Comparison of ENCODE assay signal across 19 mouse cellular contexts in the genomic region with DNA sequence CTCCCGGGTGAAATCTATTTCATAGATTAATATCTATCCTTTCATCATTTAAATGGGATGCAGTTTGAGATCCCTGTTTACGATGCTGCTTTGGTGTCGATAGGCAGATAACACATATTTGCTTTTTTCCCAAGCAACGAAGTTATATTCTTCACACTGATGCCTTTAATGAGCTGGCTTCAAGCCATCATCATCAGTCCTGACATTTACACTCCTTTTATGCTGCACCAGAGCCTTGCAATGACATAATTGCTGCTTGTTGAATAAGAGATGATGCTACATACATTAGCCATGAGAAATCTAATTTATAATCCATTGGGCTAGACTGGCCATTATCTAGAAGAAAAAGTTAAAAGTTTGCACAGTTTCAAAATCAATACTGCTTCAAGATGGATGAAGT.
DNase-seq lines count a peak whose midpoint lies in the region; ATAC-seq and TF ChIP-seq lines count a peak whose summit lies in the region.
"Had no signal": no experiment of that assay in that cellular context is flagged by ENCODE, and none has a peak within 500 bp of the region (broad histone marks: within the 10 kb centered on the region; RNA-seq: fewer than 3 reads in every experiment).

No protein-coding gene starts in this region.

- H3K4me1 ChIP-seq in hindbrain, postnatal 0 days (ENCODE audit: insufficient read depth, low read length), result no peaks in the 10 kb centered on the region
- no peaks in the 10 kb centered on the region for H3K4me1 ChIP-seq in hindbrain, embryonic 12.5 days
- peaks cover 9% of the 10 kb centered on the region for H3K4me1 ChIP-seq in forebrain, embryonic 15.5 days
- H3K4me1 ChIP-seq in neural tube, embryonic 15.5 days, result 0 out of 2 replicates have a peak, but pooled peaks cover 2% of the 10 kb centered on the region
- H3K4me1 ChIP-seq in kidney, embryonic 16.5 days (ENCODE audit: insufficient read depth, low read length), result no peaks in the 10 kb centered on the region
- H3K4me1 ChIP-seq: embryonic facial prominence, embryonic 13.5 days; heart, embryonic 13.5 days had no signal

- H3K4me2 ChIP-seq in hindbrain, postnatal 0 days (ENCODE audit: low read depth, low read length), result no peak overlapping the region
- H3K4me2 ChIP-seq in hindbrain, embryonic 12.5 days (replicated peaks), result no peak overlapping the region
- H3K4me2 ChIP-seq in forebrain, embryonic 15.5 days (replicated peaks), result no peak overlapping the region
- H3K4me2 ChIP-seq in neural tube, embryonic 15.5 days, result no peak overlapping the region
- no peak overlapping the region for H3K4me2 ChIP-seq in kidney, embryonic 16.5 days (replicated peaks; ENCODE audit: low read depth, low read length)
- H3K4me2 ChIP-seq: embryonic facial prominence, embryonic 13.5 days; heart, embryonic 13.5 days had no signal

- H3K4me3 ChIP-seq in hindbrain, postnatal 0 days (ENCODE audit: low read length), result no peak overlapping the region
- no peak overlapping the region for H3K4me3 ChIP-seq in hindbrain, embryonic 12.5 days
- no peak overlapping the region for H3K4me3 ChIP-seq in forebrain, embryonic 15.5 days
- no peak overlapping the region for H3K4me3 ChIP-seq in neural tube, embryonic 15.5 days (replicated peaks)
- H3K4me3 ChIP-seq in kidney, embryonic 16.5 days (ENCODE audit: low read length), result no peak overlapping the region
- H3K4me3 ChIP-seq: embryonic facial prominence, embryonic 13.5 days; heart, embryonic 13.5 days had no signal

- H3K36me3 ChIP-seq in hindbrain, postnatal 0 days (ENCODE audit: insufficient read depth, low read length), result no peaks in the 10 kb centered on the region
- no peaks in the 10 kb centered on the region for H3K36me3 ChIP-seq in hindbrain, embryonic 12.5 days
- H3K36me3 ChIP-seq in forebrain, embryonic 15.5 days, result no peaks in the 10 kb centered on the region
- H3K36me3 ChIP-seq in neural tube, embryonic 15.5 days, result no peaks in the 10 kb centered on the region
- no peaks in the 10 kb centered on the region for H3K36me3 ChIP-seq in kidney, embryonic 16.5 days (ENCODE audit: insufficient read depth, low read length)
- H3K36me3 ChIP-seq: embryonic facial prominence, embryonic 13.5 days; heart, embryonic 13.5 days had no signal

- H3K27ac ChIP-seq in hindbrain, postnatal 0 days, result no peak overlapping the region
- no peak overlapping the region for H3K27ac ChIP-seq in hindbrain, embryonic 12.5 days
- H3K27ac ChIP-seq in forebrain, embryonic 15.5 days (replicated peaks), result peak overlapping the region; percentile 52; the same call in 1 of the 2 replicates
- H3K27ac ChIP-seq in neural tube, embryonic 15.5 days (replicated peaks), result no peak overlapping the region
- no peak overlapping the region for H3K27ac ChIP-seq in kidney, embryonic 16.5 days (ENCODE audit: low read length)
- H3K27ac ChIP-seq: embryonic facial prominence, embryonic 13.5 days; heart, embryonic 13.5 days had no signal

- TF ChIP-seq CTCF in hindbrain, postnatal 0 days (IDR thresholded peaks at IDR 0.05; ENCODE audit: low read depth), result no peak
- no peak for TF ChIP-seq CTCF in brain, embryonic 14.5 days (IDR thresholded peaks at IDR 0.05; ENCODE audit: borderline replicate concordance, extremely low read depth, insufficient read depth, insufficient read length)

- no peak for ATAC-seq in hindbrain, postnatal 0 days
- ATAC-seq in hindbrain, embryonic 12.5 days (ENCODE audit: low FRiP score), result no peak
- ATAC-seq in forebrain, embryonic 15.5 days (replicated peaks), result peak; percentile 63
- ATAC-seq in neural tube, embryonic 15.5 days (ENCODE audit: low FRiP score), result 0 out of 2 replicates have a peak, but pooled peaks have one; percentile 45
- ATAC-seq in kidney, embryonic 16.5 days (ENCODE audit: low FRiP score, low TSS enrichment), result no peak
- ATAC-seq: activated CD4-positive, CD25-positive, alpha-beta regulatory T cell, adult 4 months; hindbrain, embryonic 16.5 days; Patski had no signal

- 42% methylated on average over 4 of the region's 4 CpGs for WGBS in hindbrain, postnatal 0 days
- WGBS in hindbrain, embryonic 12.5 days, result 76% methylated on average over 4 of the region's 4 CpGs
- WGBS in forebrain, embryonic 15.5 days, result 31% methylated on average over 4 of the region's 4 CpGs
- WGBS in neural tube, embryonic 15.5 days, result 37% methylated on average over 4 of the region's 4 CpGs
- 75% methylated on average over 4 of the region's 4 CpGs for WGBS in kidney, embryonic 16.5 days

- no peaks in the 10 kb centered on the region for H3K9me3 ChIP-seq in hindbrain, postnatal 0 days (ENCODE audit: low read length)
- H3K9me3 ChIP-seq in hindbrain, embryonic 12.5 days (replicated peaks), result no peaks in the 10 kb centered on the region
- no peaks in the 10 kb centered on the region for H3K9me3 ChIP-seq in forebrain, embryonic 15.5 days
- H3K9me3 ChIP-seq in neural tube, embryonic 15.5 days (replicated peaks), result no peaks in the 10 kb centered on the region
- no peaks in the 10 kb centered on the region for H3K9me3 ChIP-seq in kidney, embryonic 16.5 days (ENCODE audit: low read length)
- H3K9me3 ChIP-seq: embryonic facial prominence, embryonic 13.5 days; heart, embryonic 13.5 days had no signal

- no peak for TF ChIP-seq POLR2A in brain, embryonic 14.5 days (IDR thresholded peaks at IDR 0.05; ENCODE audit: borderline replicate concordance, extremely low read depth, insufficient read depth, insufficient read length, poor library complexity, severe bottlenecking)

- H3K9ac ChIP-seq in hindbrain, postnatal 0 days (replicated peaks; ENCODE audit: low read length), result no peak overlapping the region
- H3K9ac ChIP-seq in hindbrain, embryonic 12.5 days, result no peak overlapping the region
- H3K9ac ChIP-seq in forebrain, embryonic 15.5 days (replicated peaks), result no peak overlapping the region
- no peak overlapping the region for H3K9ac ChIP-seq in neural tube, embryonic 15.5 days (replicated peaks)
- no peak overlapping the region for H3K9ac ChIP-seq in kidney, embryonic 16.5 days (replicated peaks; ENCODE audit: low read length)
- H3K9ac ChIP-seq: embryonic facial prominence, embryonic 13.5 days; heart, embryonic 13.5 days had no signal

- peak; percentile 17 for DNase-seq in hindbrain, postnatal 0 days (ENCODE audit: low spot score)
- peak; percentile 90 for DNase-seq in brain, embryonic 14.5 days (ENCODE audit: low read depth)
- DNase-seq: adrenal gland, postnatal 14 days; cerebellum, adult 18-20 months; cerebellum, adult 9-11 months; cerebellum, postnatal 36 days; gastrocnemius, postnatal 25 days; heart, adult 11 months; heart, postnatal 36 days had no signal

- no peaks in the 10 kb centered on the region for H3K27me3 ChIP-seq in hindbrain, postnatal 0 days (ENCODE audit: insufficient read depth, low read length)
- no peaks in the 10 kb centered on the region for H3K27me3 ChIP-seq in hindbrain, embryonic 12.5 days
- H3K27me3 ChIP-seq in forebrain, embryonic 15.5 days, result no peaks in the 10 kb centered on the region
- H3K27me3 ChIP-seq in neural tube, embryonic 15.5 days (replicated peaks), result no peaks in the 10 kb centered on the region
- no peaks in the 10 kb centered on the region for H3K27me3 ChIP-seq in kidney, embryonic 16.5 days (ENCODE audit: insufficient read depth, low read length)
- H3K27me3 ChIP-seq: CH12.LX; embryonic facial prominence, embryonic 13.5 days; heart, embryonic 13.5 days had no signal

Comparison
In these comparisons a context has a peak if more than half of its experiments do, and no peak if none do; other contexts are left out.
1. ATAC-seq: peak in forebrain, embryonic 15.5 days (single experiment) and neural tube, embryonic 15.5 days (single experiment); none in hindbrain, postnatal 0 days (single experiment), hindbrain, embryonic 12.5 days (single experiment) and kidney, embryonic 16.5 days (single experiment).